12 mouse cellular contexts compared by ENCODE assay signal in genomic region chr10:67760424-67760823, GRCm38 (mm10).
A peak's percentile ranks its signal among the peaks of the same experiment; 100 is the strongest.
DNase-seq lines count a peak whose midpoint lies in the region; ATAC-seq and TF ChIP-seq lines count a peak whose summit lies in the region.
"Had no signal": no experiment of that assay in that cellular context is flagged by ENCODE, and none has a peak within 500 bp of the region (broad histone marks: within the 10 kb centered on the region; RNA-seq: fewer than 3 reads in every experiment).

No protein-coding gene starts in this region.

- H3K9ac ChIP-seq in kidney, embryonic 15.5 days, result no peak overlapping the region
- no peak overlapping the region for H3K9ac ChIP-seq in midbrain, embryonic 11.5 days (ENCODE audit: low read length)
- H3K9ac ChIP-seq: embryonic facial prominence, embryonic 12.5 days had no signal

- WGBS in kidney, adult 2 months, result 39% methylated on average over 3 of the region's 3 CpGs
- WGBS in kidney, embryonic 15.5 days, result 38% methylated on average over 3 of the region's 3 CpGs
- WGBS in macrophage (ENCODE audit: missing documents), result 18% methylated on average over 3 of the region's 3 CpGs
- WGBS in midbrain, embryonic 11.5 days, result 75% methylated on average over 3 of the region's 3 CpGs

- no peak for TF ChIP-seq POLR2A in kidney, adult 2 months (IDR thresholded peaks at IDR 0.05; ENCODE audit: low read depth, low read length)

- no peak overlapping the region for H3K4me2 ChIP-seq in kidney, embryonic 15.5 days
- no peak overlapping the region for H3K4me2 ChIP-seq in midbrain, embryonic 11.5 days
- H3K4me2 ChIP-seq: embryonic facial prominence, embryonic 12.5 days had no signal

- H3K79me2 ChIP-seq in C2C12 (ENCODE audit: control insufficient read depth, insufficient read depth) (no peaks in the 10 kb centered on the region), macrophage (ENCODE audit: inconsistent target) (no peaks in the 10 kb centered on the region)

- no peak overlapping the region for H3K27ac ChIP-seq in kidney, adult 2 months (ENCODE audit: insufficient read depth, low read depth, low read length)
- no peak overlapping the region for H3K27ac ChIP-seq in kidney, embryonic 15.5 days
- H3K27ac ChIP-seq in macrophage, result peak overlapping the region; percentile 15; the same call in 1 of the 2 replicates
- H3K27ac ChIP-seq in midbrain, embryonic 11.5 days (ENCODE audit: low read depth, low read length), result no peak overlapping the region
- H3K27ac ChIP-seq: embryonic facial prominence, embryonic 12.5 days; kidney, postnatal 0 days had no signal

- no peak for ATAC-seq in kidney, embryonic 15.5 days (replicated peaks; ENCODE audit: low FRiP score)
- ATAC-seq in midbrain, embryonic 11.5 days (ENCODE audit: low FRiP score), result no peak
- ATAC-seq: forebrain, embryonic 14.5 days had no signal

- no peaks in the 10 kb centered on the region for H3K27me3 ChIP-seq in kidney, adult 2 months (replicated peaks; ENCODE audit: control insufficient read depth, insufficient read depth, low read length)
- no peaks in the 10 kb centered on the region for H3K27me3 ChIP-seq in kidney, embryonic 15.5 days
- no peaks in the 10 kb centered on the region for H3K27me3 ChIP-seq in C2C12 (ENCODE audit: control insufficient read depth, insufficient read depth, insufficient read length)
- H3K27me3 ChIP-seq in midbrain, embryonic 11.5 days (ENCODE audit: control insufficient read depth, insufficient read depth, low read length), result no peaks in the 10 kb centered on the region
- H3K27me3 ChIP-seq: embryonic facial prominence, embryonic 12.5 days had no signal

- H3K4me1 ChIP-seq in kidney, adult 2 months (ENCODE audit: control insufficient read depth, insufficient read depth, low read length), result no peaks in the 10 kb centered on the region
- H3K4me1 ChIP-seq in kidney, embryonic 15.5 days, result peaks cover 23% of the 10 kb centered on the region
- H3K4me1 ChIP-seq in midbrain, embryonic 11.5 days (ENCODE audit: control insufficient read depth, insufficient read depth, low read length), result no peaks in the 10 kb centered on the region

- no peak overlapping the region for H3ac ChIP-seq in C2C12 (ENCODE audit: control insufficient read depth, insufficient read length, low read depth)

- no peaks in the 10 kb centered on the region for H3K9me3 ChIP-seq in kidney, embryonic 15.5 days (replicated peaks)
- H3K9me3 ChIP-seq in midbrain, embryonic 11.5 days (ENCODE audit: control insufficient read depth, low read length), result no peaks in the 10 kb centered on the region

- no peak for TF ChIP-seq CTCF in kidney, adult 2 months (conservative IDR thresholded peaks at IDR 0.05; ENCODE audit: insufficient read depth, insufficient read length, low read depth, low read length)
- TF ChIP-seq CTCF in C2C12 (IDR thresholded peaks at IDR 0.05; ENCODE audit: control insufficient read depth, insufficient read depth, insufficient read length), result no peak

- H3K36me3 ChIP-seq in kidney, adult 2 months (ENCODE audit: control insufficient read depth, insufficient read depth, low read length), result no peaks in the 10 kb centered on the region
- no peaks in the 10 kb centered on the region for H3K36me3 ChIP-seq in kidney, embryonic 15.5 days
- H3K36me3 ChIP-seq in C2C12 (ENCODE audit: control insufficient read depth, insufficient read depth), result no peaks in the 10 kb centered on the region
- no peaks in the 10 kb centered on the region for H3K36me3 ChIP-seq in macrophage (ENCODE audit: inconsistent target)
- H3K36me3 ChIP-seq in midbrain, embryonic 11.5 days (ENCODE audit: control insufficient read depth, insufficient read depth, low read length), result no peaks in the 10 kb centered on the region
- H3K36me3 ChIP-seq: embryonic facial prominence, embryonic 12.5 days had no signal

- DNase-seq in kidney, adult 2 months, result peak; percentile 27
- DNase-seq in gastrocnemius, postnatal 25 days, result peak; percentile 34
- DNase-seq in right cerebral cortex, postnatal 14 days, result no peak
- DNase-seq in midbrain, embryonic 11.5 days (ENCODE audit: low spot score, missing footprints), result no peak
- no peak for DNase-seq in right cerebral cortex, postnatal 25 days
- DNase-seq: cerebellum, adult 18-20 months had no signal

- H3K4me3 ChIP-seq in kidney, adult 2 months (ENCODE audit: insufficient read depth, low read depth, low read length), result no peak overlapping the region
- H3K4me3 ChIP-seq in kidney, embryonic 15.5 days (replicated peaks), result no peak overlapping the region
- H3K4me3 ChIP-seq in C2C12 (ENCODE audit: insufficient read depth, poor library complexity, severe bottlenecking) (no peak overlapping the region), macrophage (ENCODE audit: inconsistent target) (no peak overlapping the region)
- H3K4me3 ChIP-seq in midbrain, embryonic 11.5 days (ENCODE audit: low read depth, low read length), result no peak overlapping the region
- H3K4me3 ChIP-seq: embryonic facial prominence, embryonic 12.5 days had no signal

- H3K79me3 ChIP-seq in C2C12 (ENCODE audit: low read depth), result no peaks in the 10 kb centered on the region

TF ChIP-seq in C2C12, 6 proteins besides CTCF, POLR2A, EP300 and RAD21:
- no peak for TF ChIP-seq MAX (IDR thresholded peaks at IDR 0.05)
- TF ChIP-seq MYOG (IDR thresholded peaks at IDR 0.05; ENCODE audit: control insufficient read depth, extremely low read depth, insufficient read length), result no peak
- TF ChIP-seq CEBPB (IDR thresholded peaks at IDR 0.05; ENCODE audit: low read depth), result peak; percentile 62
- no peak for TF ChIP-seq FOSL1 (IDR thresholded peaks at IDR 0.05; ENCODE audit: insufficient read depth, low read length, poor library complexity, severe bottlenecking)
- TF ChIP-seq MYOD1 (IDR thresholded peaks at IDR 0.05; ENCODE audit: control insufficient read depth, insufficient read length, low read depth), result no peak

Comparison
In these comparisons a context has a peak if more than half of its experiments do, and no peak if none do; other contexts are left out.
1. DNase-seq: peak in kidney, adult 2 months (single experiment) and gastrocnemius, postnatal 25 days (single experiment); none in right cerebral cortex, postnatal 14 days (single experiment), midbrain, embryonic 11.5 days (single experiment) and right cerebral cortex, postnatal 25 days (single experiment).